Mouse (Mus musculus): ENCODE results near the gene Itgb2.

Gene Itgb2

DNA sequence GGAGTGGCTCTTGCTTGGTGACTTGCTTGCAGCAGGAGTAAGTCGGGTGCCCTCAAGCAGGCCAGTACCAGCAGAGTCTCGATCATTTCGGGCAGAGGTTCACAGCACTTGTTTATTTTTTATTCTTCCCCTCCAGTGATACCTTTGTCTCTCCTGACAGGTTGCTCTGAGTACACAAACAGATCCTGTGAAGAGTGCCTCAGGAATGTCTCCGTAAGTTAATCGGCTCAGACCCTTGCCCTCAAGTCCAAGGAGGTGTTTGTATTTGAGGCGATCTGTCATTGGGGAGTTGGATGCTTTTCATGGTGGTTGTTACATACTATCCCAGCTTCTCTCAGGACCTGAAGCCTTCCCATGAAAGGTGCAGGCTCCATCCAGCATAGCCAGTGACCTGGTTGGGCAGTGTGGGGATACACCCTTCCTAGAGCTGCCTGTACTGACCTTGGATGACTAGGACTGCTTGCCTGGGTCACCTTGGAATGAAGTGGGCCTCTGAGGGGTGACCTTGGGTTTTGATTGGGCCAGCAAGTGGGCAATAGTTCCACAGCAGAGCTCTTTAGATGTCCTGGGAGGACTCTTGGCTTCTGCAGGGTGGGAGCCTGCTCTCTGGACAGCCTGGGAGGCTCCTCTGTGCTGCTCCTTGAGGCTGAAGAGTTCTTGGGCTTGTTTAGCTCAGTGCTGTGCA, 57.2 kb downstream of the Itgb2 start:
- no peak for DNase-seq (ENCODE audit: low read depth, low spot score)

- DNase-seq (ENCODE audit: low read depth, low spot score): no peak
These were observed 58.0 kb downstream of the Itgb2 start for GRCm38 (mm10) chr10:77588036-77588435.

DNA sequence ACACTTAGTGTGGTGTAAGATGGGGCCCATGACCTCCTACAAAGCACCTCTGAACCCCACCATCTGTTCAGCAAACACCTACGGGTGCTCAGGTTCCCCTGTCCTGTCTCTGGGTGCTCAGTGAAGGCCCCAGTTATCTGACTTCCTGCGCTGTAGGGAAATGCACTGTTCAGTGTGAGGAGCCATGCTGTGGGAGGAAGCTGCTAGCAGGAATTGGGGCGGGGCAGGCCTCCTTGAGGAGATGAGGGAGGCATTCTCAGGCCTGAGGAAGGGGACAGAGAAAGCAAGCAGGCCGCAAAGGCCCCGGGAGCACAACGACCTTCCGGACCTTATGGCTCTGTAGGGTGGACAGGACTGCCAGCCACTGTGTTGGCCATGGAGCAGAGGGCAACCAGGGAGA, 59.1 kb downstream of the Itgb2 start:
- DNase-seq (ENCODE audit: low read depth, low spot score): no peak

GRCm38 (mm10) chr10:77589749-77590148, 59.7 kb downstream of the Itgb2 start:
- DNase-seq (ENCODE audit: low read depth, low spot score): no peak

- DNase-seq (ENCODE audit: low read depth, low spot score): peak; percentile 73
These were observed 60.8 kb downstream of the Itgb2 start for GRCm38 (mm10) chr10:77590812-77591211.

- DNase-seq (ENCODE audit: low read depth, low spot score): no peak
These were observed 61.5 kb downstream of the Itgb2 start for GRCm38 (mm10) chr10:77591546-77591945.

DNA sequence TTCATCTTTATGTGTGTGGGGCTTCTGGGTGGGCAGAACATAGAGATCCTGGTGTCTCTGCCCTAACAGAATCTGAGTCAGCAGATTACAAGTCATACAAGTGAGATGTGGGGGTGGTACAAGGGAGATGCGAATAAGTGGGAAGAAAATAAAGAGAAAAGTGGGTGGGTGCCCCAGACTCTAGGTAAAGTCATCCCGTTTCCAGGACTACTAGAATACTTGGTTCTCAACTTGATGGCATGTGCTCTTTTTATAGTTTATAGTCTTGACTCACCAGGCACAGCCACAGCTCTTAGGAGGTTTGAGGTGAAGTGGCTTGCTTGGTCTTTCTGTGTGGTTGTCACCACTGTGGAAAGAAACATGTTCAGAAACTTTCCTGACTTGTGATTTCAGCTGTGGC, 66.0 kb downstream of the Itgb2 start:
- DNase-seq (ENCODE audit: low read depth, low spot score): no peak

GRCm38 (mm10) chr10:77603021-77603420, 73.0 kb downstream of the Itgb2 start:
- DNase-seq (ENCODE audit: low read depth, low spot score): no peak

GRCm38 (mm10) chr10:77604111-77604510, 74.1 kb downstream of the Itgb2 start:
- no peak for DNase-seq (ENCODE audit: low read depth, low spot score)

- no peak for DNase-seq (ENCODE audit: low read depth, low spot score)
These were observed 74.9 kb downstream of the Itgb2 start for GRCm38 (mm10) chr10:77604958-77605357.

- DNase-seq (ENCODE audit: low read depth, low spot score): no peak
These were observed 75.3 kb downstream of the Itgb2 start for GRCm38 (mm10) chr10:77605368-77605767.

- DNase-seq (ENCODE audit: low read depth, low spot score): peak; percentile 73
These were observed 76.1 kb downstream of the Itgb2 start, which contains the start of the genes Sumo3 and Gm49325 for GRCm38 (mm10) chr10:77605908-77606826. TSS of gene Sumo3 (plus strand) at chr10:77606097. TSS of gene Gm49325 (plus strand) at chr10:77606197.

DNA sequence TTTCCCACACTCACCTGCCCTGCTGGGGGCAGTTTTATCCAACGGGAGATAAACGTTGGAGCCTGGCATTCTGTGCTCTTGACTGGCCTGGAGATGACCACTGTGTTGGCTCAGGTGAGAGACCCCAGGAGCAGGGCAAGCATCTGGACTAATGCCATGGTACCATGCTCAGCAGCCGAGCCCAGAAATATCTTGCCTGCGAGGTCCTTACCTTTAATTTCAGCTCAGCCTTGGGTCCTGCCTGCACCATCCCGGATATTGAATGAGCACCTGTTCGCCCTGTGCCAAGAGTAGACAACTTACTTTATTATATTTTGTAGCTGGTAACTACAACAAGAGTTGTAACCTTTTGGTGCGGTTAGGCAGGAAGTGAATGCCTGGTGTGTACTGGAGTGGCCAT, 76.8 kb downstream of the Itgb2 start:
- DNase-seq (ENCODE audit: low read depth, low spot score): no peak

DNA sequence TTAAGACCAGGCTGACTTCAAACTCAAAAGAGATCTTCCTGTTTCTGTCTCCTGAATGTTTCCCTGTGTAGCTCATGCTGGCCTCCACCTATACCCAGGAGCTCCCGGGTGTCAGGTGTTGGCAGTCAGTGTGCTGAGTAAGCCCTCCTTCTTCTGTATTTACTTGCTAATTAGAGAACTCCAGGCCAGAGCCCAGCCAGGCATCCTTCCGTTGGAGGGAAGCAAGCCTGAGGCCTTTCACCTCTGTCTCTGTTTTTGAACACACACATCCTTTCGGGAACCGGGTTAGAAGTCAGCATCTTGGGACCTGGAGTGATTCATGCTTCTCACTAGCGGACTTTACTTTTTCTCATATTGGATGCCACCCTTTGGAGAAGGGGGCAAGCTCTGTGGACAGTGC, 77.4 kb downstream of the Itgb2 start:
- DNase-seq (ENCODE audit: low read depth, low spot score): no peak

GRCm38 (mm10) chr10:77608589-77608988, 78.5 kb downstream of the Itgb2 start:
- DNase-seq (ENCODE audit: low read depth, low spot score): no peak

- no peak for DNase-seq (ENCODE audit: low read depth, low spot score)
These were observed 80.3 kb downstream of the Itgb2 start for GRCm38 (mm10) chr10:77610221-77610961.

GRCm38 (mm10) chr10:77613409-77613808, 83.4 kb downstream of the Itgb2 start:
- no peak for DNase-seq (ENCODE audit: low read depth, low spot score)
